Mouse (Mus musculus): ENCODE measurements at regions not wholly inside any gene's neighbourhood (a gene's known extent, or its start where the extent isn't known, plus 50 kb on each side); places are given as distances from the start of the nearest gene placed in this dataset.

- no peaks in the 10 kb centered on the region for H3K27me3 ChIP-seq (ENCODE audit: control insufficient read depth, insufficient read depth, low read length)
- H3K4me1 ChIP-seq (ENCODE audit: control insufficient read depth, insufficient read depth, low read length), result peaks cover 7% of the 10 kb centered on the region
- ATAC-seq (ENCODE audit: low FRiP score), result 0 out of 2 replicates have a peak, but pooled peaks have one; percentile 19
- no peak for DNase-seq (ENCODE audit: low spot score, missing footprints)
- 45% methylated on average over 1 of the region's 1 CpGs for WGBS
- no peak overlapping the region for H3K4me3 ChIP-seq (ENCODE audit: low read depth, low read length)
- H3K36me3 ChIP-seq (ENCODE audit: control insufficient read depth, insufficient read depth, low read length), result no peaks in the 10 kb centered on the region
- H3K4me2 ChIP-seq, result no peak overlapping the region
- no peaks in the 10 kb centered on the region for H3K9me3 ChIP-seq (ENCODE audit: control insufficient read depth, low read length)
- H3K27ac ChIP-seq (ENCODE audit: low read depth, low read length), result no peak overlapping the region
- H3K9ac ChIP-seq (ENCODE audit: low read length), result no peak overlapping the region
These were observed 61.8 kb upstream of the Itga11 start for GRCm38 (mm10) chr9:62615799-62616198.

GRCm38 (mm10) chr9:62618994-62619393 is 58.6 kb upstream of the Itga11 start:
- Histone ChIP-seq H3K27me3 (ENCODE audit: control insufficient read depth, insufficient read depth, low read length) (no peaks in the 10 kb centered on the region), H3K27ac (ENCODE audit: low read depth, low read length) (no peak overlapping the region), H3K4me2 (no peak overlapping the region), H3K4me1 (ENCODE audit: control insufficient read depth, insufficient read depth, low read length) (peaks cover 7% of the 10 kb centered on the region), H3K9me3 (ENCODE audit: control insufficient read depth, low read length) (no peaks in the 10 kb centered on the region), H3K9ac (ENCODE audit: low read length) (no peak overlapping the region), H3K36me3 (ENCODE audit: control insufficient read depth, insufficient read depth, low read length) (no peaks in the 10 kb centered on the region), H3K4me3 (ENCODE audit: low read depth, low read length) (no peak overlapping the region)
- DNase-seq (ENCODE audit: low spot score, missing footprints), result peak; percentile 57
- ATAC-seq (ENCODE audit: low FRiP score), result no peak
- 92% methylated on average over 1 of the region's 1 CpGs for WGBS

- Histone ChIP-seq H3K4me1 (ENCODE audit: control insufficient read depth, insufficient read depth, low read length) (peaks cover under 1% of the 10 kb centered on the region), H3K4me2 (no peak overlapping the region), H3K4me3 (ENCODE audit: low read depth, low read length) (no peak overlapping the region), H3K36me3 (ENCODE audit: control insufficient read depth, insufficient read depth, low read length) (no peaks in the 10 kb centered on the region), H3K27me3 (ENCODE audit: control insufficient read depth, insufficient read depth, low read length) (no peaks in the 10 kb centered on the region), H3K9ac (ENCODE audit: low read length) (no peak overlapping the region; the same call in 1 of the 2 replicates), H3K9me3 (ENCODE audit: control insufficient read depth, low read length) (no peaks in the 10 kb centered on the region), H3K27ac (ENCODE audit: low read depth, low read length) (no peak overlapping the region)
- peak; percentile 35 for DNase-seq (ENCODE audit: low spot score, missing footprints)
- WGBS, result 77% methylated on average over 9 of the region's 9 CpGs
- ATAC-seq (ENCODE audit: low FRiP score), result no peak
These were observed 56.7 kb upstream of the Itga11 start for GRCm38 (mm10) chr9:62620901-62621445.

GRCm38 (mm10) chr9:62622106-62622505 is 55.5 kb upstream of the Itga11 start:
- Histone ChIP-seq H3K4me1 (ENCODE audit: control insufficient read depth, insufficient read depth, low read length) (no peaks in the 10 kb centered on the region), H3K9ac (ENCODE audit: low read length) (no peak overlapping the region), H3K4me3 (ENCODE audit: low read depth, low read length) (no peak overlapping the region), H3K27me3 (ENCODE audit: control insufficient read depth, insufficient read depth, low read length) (no peaks in the 10 kb centered on the region), H3K4me2 (no peak overlapping the region), H3K27ac (ENCODE audit: low read depth, low read length) (no peak overlapping the region), H3K36me3 (ENCODE audit: control insufficient read depth, insufficient read depth, low read length) (no peaks in the 10 kb centered on the region), H3K9me3 (ENCODE audit: control insufficient read depth, low read length) (no peaks in the 10 kb centered on the region)
- no peak for ATAC-seq (ENCODE audit: low FRiP score)
- WGBS, result 62% methylated on average over 10 of the region's 10 CpGs
- peak; percentile 64 for DNase-seq (ENCODE audit: low spot score, missing footprints)

- 80% methylated on average over 8 of the region's 8 CpGs for WGBS
- no peak overlapping the region for H3K27ac ChIP-seq (ENCODE audit: low read depth, low read length)
- H3K4me1 ChIP-seq (ENCODE audit: control insufficient read depth, insufficient read depth, low read length), result no peaks in the 10 kb centered on the region
- H3K27me3 ChIP-seq (ENCODE audit: control insufficient read depth, insufficient read depth, low read length), result no peaks in the 10 kb centered on the region
- H3K36me3 ChIP-seq (ENCODE audit: control insufficient read depth, insufficient read depth, low read length), result no peaks in the 10 kb centered on the region
- DNase-seq (ENCODE audit: low spot score, missing footprints), result peak; percentile 26
- no peak overlapping the region for H3K4me3 ChIP-seq (ENCODE audit: low read depth, low read length)
- no peak overlapping the region for H3K4me2 ChIP-seq
- no peak for ATAC-seq (ENCODE audit: low FRiP score)
- H3K9ac ChIP-seq (ENCODE audit: low read length), result no peak overlapping the region
- H3K9me3 ChIP-seq (ENCODE audit: control insufficient read depth, low read length), result no peaks in the 10 kb centered on the region
These were observed 53.0 kb upstream of the Itga11 start for GRCm38 (mm10) chr9:62624562-62625044.

GRCm38 (mm10) chr9:62627071-62628000 is 50.3 kb upstream of the Itga11 start:
- Histone ChIP-seq H3K27me3 (ENCODE audit: control insufficient read depth, insufficient read depth, low read length) (no peaks in the 10 kb centered on the region), H3K36me3 (ENCODE audit: control insufficient read depth, insufficient read depth, low read length) (no peaks in the 10 kb centered on the region), H3K9ac (ENCODE audit: low read length) (no peak overlapping the region), H3K9me3 (ENCODE audit: control insufficient read depth, low read length) (no peaks in the 10 kb centered on the region), H3K4me3 (ENCODE audit: low read depth, low read length) (no peak overlapping the region), H3K27ac (ENCODE audit: low read depth, low read length) (no peak overlapping the region), H3K4me2 (no peak overlapping the region), H3K4me1 (ENCODE audit: control insufficient read depth, insufficient read depth, low read length) (no peaks in the 10 kb centered on the region)
- DNase-seq (ENCODE audit: low spot score, missing footprints) (no peak), ATAC-seq (ENCODE audit: low FRiP score) (no peak)
- WGBS, result 66% methylated on average over 6 of the region's 6 CpGs

Data from midbrain, embryonic 11.5 days (tissue).